Mouse (Mus musculus) bone marrow, adult 2 months (tissue): ENCODE data around the gene Fbxo31. TPM values are rescaled to one million over a fixed set of nuclear protein-coding genes. Genes with fewer than 3 reads are reported as not detected.
A peak's percentile ranks its signal among the peaks of the same experiment; 100 is the strongest.

Source experiments
- H3K27ac ChIP-seq: fragments of 200-500 bp; 2 replicates; pipeline ENCODE4 v1.5.1; 2012; ENCODE audit warnings: low read depth, mild to moderate bottlenecking, control low read depth, inconsistent platforms, low read length; ENCODE audit not compliant: control insufficient read depth, poor library complexity, insufficient read depth
- H3K4me1 ChIP-seq: fragments of 200-500 bp; 2 replicates; pipeline ENCODE4 v1.6.1; 2011; ENCODE audit warnings: low read length; ENCODE audit not compliant: control insufficient read depth, insufficient read depth
- H3K4me3 ChIP-seq: fragments of 200-500 bp; replicated peaks from 2 replicates; pipeline ENCODE3; 2011; ENCODE audit warnings: mild to moderate bottlenecking, low read depth, low read length, control low read depth; ENCODE audit not compliant: control insufficient read depth
- CTCF ChIP-seq: fragments of 200-500 bp; IDR thresholded peaks from 2 replicates; pipeline ENCODE4 v1.5.1; 2011; ENCODE audit warnings: low read length, control low read depth; ENCODE audit not compliant: control insufficient read depth, insufficient read depth
- POLR2A ChIP-seq: fragments of 200-500 bp; IDR thresholded peaks from 2 replicates; pipeline ENCODE4 v1.6.1; 2011; ENCODE audit warnings: low read depth, mild to moderate bottlenecking, control low read depth, low read length, borderline replicate concordance; ENCODE audit not compliant: control insufficient read depth
- WGBS: fragments of 180-500 bp; shearing (Covaris S2); methylation state at CpG from one replicate; pipeline ENCODE4 v1.1.7; 2018; 5-methylcytosine and 5-hydroxymethylcytosine counted together
- polyA plus RNA-seq: library from polyadenylated mRNA; stranded (reverse); fragments of >200 nt; gene quantifications from 2 replicates; pipeline ENCODE4 v1.2.4, GENCODE M21; 2011; ENCODE audit warnings: low replicate concordance; ENCODE audit not compliant: missing spikeins, insufficient read depth, insufficient read length

The Fbxo31 gene
- polyA plus RNA-seq = 9.4 and 19.4 TPM in 2 replicates

GRCm38 (mm10) chr8:121578676-121579451 is at the start of gene Fbxo31:
TSS of gene Fbxo31 (minus strand) at chr8:121578806.
- peak within 1 kb of the TSS; percentile 87 for H3K4me3 ChIP-seq
- peak within 1 kb of the TSS; percentile 93 for H3K27ac ChIP-seq
- H3K4me1 ChIP-seq = peaks cover 3% of the 10 kb centered on the region; the same call in 1 of the 2 replicates
- TF ChIP-seq POLR2A (peak; percentile 59; the same call in 1 of the 2 replicates), CTCF (no peak)
- WGBS = 2% methylated on average over 62 of the region's 63 CpGs

DNA sequence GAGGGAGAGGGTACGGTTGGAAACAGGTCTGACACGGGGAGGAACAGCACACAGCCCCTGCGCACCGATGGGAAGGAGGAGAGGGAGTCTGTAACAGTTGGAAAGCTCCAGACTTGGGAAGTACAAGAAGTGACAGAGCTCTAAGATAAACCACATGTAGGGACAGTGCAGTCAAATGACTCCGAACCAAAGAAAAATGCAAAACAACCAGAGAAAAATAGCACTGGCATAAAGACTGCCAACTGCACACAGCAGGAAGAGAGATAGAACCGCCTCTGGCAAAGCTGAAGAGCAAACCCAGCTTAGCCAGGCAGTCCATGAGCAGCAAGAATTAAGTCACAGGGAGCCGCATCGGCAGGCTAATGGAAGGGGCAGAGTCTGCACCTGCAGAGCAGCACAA is 44.4 kb upstream of the Fbxo31 start:
- 83% methylated on average over 8 of the region's 8 CpGs for WGBS
- Histone ChIP-seq H3K4me3 (no peak overlapping the region), H3K4me1 (no peaks in the 10 kb centered on the region), H3K27ac (no peak overlapping the region)
- no peak for TF ChIP-seq POLR2A
- TF ChIP-seq CTCF = no peak

- H3K4me3 ChIP-seq = no peak overlapping the region
- no peak overlapping the region for H3K27ac ChIP-seq
- 59% methylated on average over 1 of the region's 1 CpGs for WGBS
- TF ChIP-seq CTCF (no peak), POLR2A (no peak)
- no peaks in the 10 kb centered on the region for H3K4me1 ChIP-seq
These were observed 43.3 kb upstream of the Fbxo31 start for GRCm38 (mm10) chr8:121621879-121622278.

GRCm38 (mm10) chr8:121620801-121621516 is 42.4 kb upstream of the Fbxo31 start:
- 72% methylated on average over 12 of the region's 12 CpGs for WGBS
- Histone ChIP-seq H3K4me1 (no peaks in the 10 kb centered on the region), H3K4me3 (no peak overlapping the region), H3K27ac (no peak overlapping the region)
- TF ChIP-seq CTCF (no peak), POLR2A (no peak)

- H3K27ac ChIP-seq = no peak overlapping the region
- no peak for TF ChIP-seq CTCF
- TF ChIP-seq POLR2A = no peak
- 43% methylated on average over 7 of the region's 7 CpGs for WGBS
- H3K4me1 ChIP-seq = no peaks in the 10 kb centered on the region
- H3K4me3 ChIP-seq = no peak overlapping the region
These were observed 40.9 kb upstream of the Fbxo31 start for GRCm38 (mm10) chr8:121619401-121619995.

- Histone ChIP-seq H3K4me3 (no peak overlapping the region), H3K4me1 (no peaks in the 10 kb centered on the region), H3K27ac (no peak overlapping the region)
- TF ChIP-seq CTCF (no peak), POLR2A (no peak)
These were observed 34.8 kb upstream of the Fbxo31 start for GRCm38 (mm10) chr8:121613419-121613818.

DNA sequence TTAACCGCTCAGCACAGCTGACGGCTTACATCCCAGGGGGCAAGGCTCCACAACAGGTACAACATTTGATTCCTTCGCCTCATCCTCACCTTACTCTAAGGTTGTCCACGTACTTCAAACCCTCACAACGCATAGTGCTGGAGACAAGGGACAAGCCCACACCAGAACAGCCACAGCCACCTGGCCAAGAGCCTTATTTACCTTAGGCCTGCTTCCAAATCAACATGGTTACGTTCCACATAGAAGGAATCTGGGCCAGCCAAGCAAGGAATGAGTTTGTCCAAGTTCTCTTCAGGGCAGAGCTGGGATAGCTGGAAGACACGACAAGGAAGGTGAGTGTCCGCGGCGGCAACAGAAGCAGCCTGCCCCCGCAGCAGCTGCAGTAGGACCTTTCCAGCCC is 31.3 kb upstream of the Fbxo31 start:
- no peak overlapping the region for H3K27ac ChIP-seq
- no peaks in the 10 kb centered on the region for H3K4me1 ChIP-seq
- 86% methylated on average over 11 of the region's 11 CpGs for WGBS
- no peak overlapping the region for H3K4me3 ChIP-seq
- TF ChIP-seq POLR2A (no peak), CTCF (no peak)

- 82% methylated on average over 15 of the region's 15 CpGs for WGBS
- H3K27ac ChIP-seq = no peak overlapping the region
- H3K4me1 ChIP-seq = no peaks in the 10 kb centered on the region
- TF ChIP-seq POLR2A = no peak
- no peak for TF ChIP-seq CTCF
- H3K4me3 ChIP-seq = no peak overlapping the region
These were observed 30.6 kb upstream of the Fbxo31 start for GRCm38 (mm10) chr8:121609251-121609650.
